Mouse (Mus musculus) ES-Bruce4 (cell line): ENCODE data around the gene C1qtnf9.

Experiments
- CTCF ChIP-seq: IDR thresholded peaks from one replicate; pipeline ENCODE4 v1.8.1; 2011; ENCODE audit warnings: low read depth, low read length
- EP300 ChIP-seq: IDR thresholded peaks from 2 replicates; pipeline ENCODE4 v1.6.1; 2011; ENCODE audit warnings: low read depth, low read length; ENCODE audit not compliant: insufficient read depth
- POLR2A ChIP-seq: IDR thresholded peaks from one replicate; pipeline ENCODE4 v1.8.1; 2011; ENCODE audit warnings: low read length; ENCODE audit not compliant: insufficient read depth

GRCm38 (mm10) chr14:60735848-60736547, 31.9 kb upstream of the C1qtnf9 start:
- TF ChIP-seq CTCF (no peak), POLR2A (no peak), EP300 (no peak)
